8 mouse cellular contexts compared by ENCODE assay signal in genomic region chr13:55444286-55444936, GRCm38 (mm10). TPM values are rescaled to one million over a fixed set of nuclear protein-coding genes. Genes with fewer than 3 reads are reported as not detected.
A peak's percentile ranks its signal among the peaks of the same experiment; 100 is the strongest.
DNase-seq lines count a peak whose midpoint lies in the region; ATAC-seq lines count a peak whose summit lies in the region.

No protein-coding gene starts in this region.

- peak overlapping the region; percentile 84 for H3K4me3 ChIP-seq in embryonic facial prominence, embryonic 14.5 days (ENCODE audit: low read depth, low read length)
- H3K4me3 ChIP-seq in intestine, embryonic 16.5 days (ENCODE audit: low read length) = peak overlapping the region; percentile 79

- H3K4me2 ChIP-seq in embryonic facial prominence, embryonic 14.5 days (ENCODE audit: low read depth, low read length) = peak overlapping the region; percentile 71
- H3K4me2 ChIP-seq in intestine, embryonic 16.5 days (ENCODE audit: low read depth, low read length) = peak overlapping the region; percentile 62

- WGBS in embryonic facial prominence, embryonic 14.5 days = under 1% methylated on average over 27 of the region's 33 CpGs
- WGBS in intestine, embryonic 16.5 days = under 1% methylated on average over 33 of the region's 33 CpGs

- peak; percentile 78 for ATAC-seq in embryonic facial prominence, embryonic 14.5 days (ENCODE audit: low read depth)
- peak; percentile 75 for ATAC-seq in intestine, embryonic 16.5 days
- peak; percentile 12 for ATAC-seq in megakaryocyte-erythroid progenitor cell, adult 5-6 weeks (replicated peaks; ENCODE audit: low FRiP score, low TSS enrichment, poor library complexity, severe bottlenecking)

- H3K27ac ChIP-seq in embryonic facial prominence, embryonic 14.5 days (replicated peaks; ENCODE audit: low read depth, low read length) = peak overlapping the region; percentile 93
- H3K27ac ChIP-seq in intestine, embryonic 16.5 days (ENCODE audit: low read length) = peak overlapping the region; percentile 98

- no peaks in the 10 kb centered on the region for H3K36me3 ChIP-seq in embryonic facial prominence, embryonic 14.5 days (ENCODE audit: control insufficient read depth, insufficient read depth, low read length)
- no peaks in the 10 kb centered on the region for H3K36me3 ChIP-seq in intestine, embryonic 16.5 days (ENCODE audit: control insufficient read depth, insufficient read depth, low read length)

- intact Hi-C loops in left cerebral cortex, postnatal 14 days (cut with DNase I) = no loop called here

- H3K4me1 ChIP-seq in embryonic facial prominence, embryonic 14.5 days (ENCODE audit: control insufficient read depth, insufficient read depth, low read length) = peaks cover 9% of the 10 kb centered on the region
- H3K4me1 ChIP-seq in intestine, embryonic 16.5 days (ENCODE audit: control insufficient read depth, insufficient read depth, low read length) = peaks cover 15% of the 10 kb centered on the region

- no peaks in the 10 kb centered on the region for H3K9me3 ChIP-seq in embryonic facial prominence, embryonic 14.5 days (ENCODE audit: control insufficient read depth, low read length)
- H3K9me3 ChIP-seq in intestine, embryonic 16.5 days (ENCODE audit: control insufficient read depth, low read length) = no peaks in the 10 kb centered on the region

- DNase-seq in adrenal gland, postnatal 14 days = peak; percentile 90
- DNase-seq in adrenal gland, postnatal 4 days (ENCODE audit: low spot score in 2 of 2) = no peak
- DNase-seq in left cerebral cortex, postnatal 14 days (ENCODE audit: low spot score in 2 of 2) = peak; percentile 59 to 84
- no peak for DNase-seq in left cerebral cortex, adult 11 months (ENCODE audit: low spot score)
- peak; percentile 93 for DNase-seq in embryonic facial prominence, embryonic 14.5 days (ENCODE audit: low spot score)
- peak; percentile 91 for DNase-seq in thymus, postnatal 14 days

- no peaks in the 10 kb centered on the region for H3K27me3 ChIP-seq in embryonic facial prominence, embryonic 14.5 days (replicated peaks; ENCODE audit: control insufficient read depth, insufficient read depth, low read length)
- H3K27me3 ChIP-seq in intestine, embryonic 16.5 days (replicated peaks; ENCODE audit: control insufficient read depth, insufficient read depth, low read length) = no peaks in the 10 kb centered on the region

- H3K9ac ChIP-seq in embryonic facial prominence, embryonic 14.5 days (ENCODE audit: low read depth, low read length) = peak overlapping the region; percentile 66
- peak overlapping the region; percentile 69 for H3K9ac ChIP-seq in intestine, embryonic 16.5 days (ENCODE audit: low read depth, low read length)

RNA-seq across cellular contexts. Expression of gene Grk6, which starts 0.5 kb away (rescaled TPM):
- 35.3 and 55.4 TPM in 2 replicates for total RNA-seq in adrenal gland, postnatal 14 days (2021)
- total RNA-seq in adrenal gland, postnatal 4 days (2021) = 10 to 100 TPM; 54.3 to 56.7 TPM
- total RNA-seq in left cerebral cortex, postnatal 14 days (2021) = 10 to 100 TPM; 67.5 to 67.8 TPM
- polyA plus RNA-seq in embryonic facial prominence, embryonic 14.5 days (2014; fragmentation: Nextera tagmentation; extraction: Ambion mirVana) = 44.0 and 46.6 TPM in 2 replicates
- polyA plus RNA-seq in intestine, embryonic 16.5 days (2015; fragmentation: Nextera tagmentation; extraction: Ambion mirVana) = 13.6 and 16.2 TPM in 2 replicates
- total RNA-seq in megakaryocyte-erythroid progenitor cell, adult 5-6 weeks (2014; fragmentation: Nextera tagmentation) = 61.4 and 80.6 TPM in 2 replicates
- 67.7 and 82.4 TPM in 2 replicates for total RNA-seq in megakaryocyte-erythroid progenitor cell, adult 5-6 weeks (2017)

RNA-seq across cellular contexts. Expression of gene F12, which starts 17.8 kb away (rescaled TPM):
- 4.3 and 60.0 TPM in 2 replicates for total RNA-seq in adrenal gland, postnatal 14 days (2021)
- 10 to 100 TPM in 1 of 2 experiments, 1 to 10 TPM in 1; 1.3 to 36.6 TPM for total RNA-seq in adrenal gland, postnatal 4 days (2021)
- total RNA-seq in left cerebral cortex, postnatal 14 days (2021) = under 1 TPM in 1 of 2 experiments, not detected in 1; 0.30 TPM
- polyA plus RNA-seq in embryonic facial prominence, embryonic 14.5 days (2014; fragmentation: Nextera tagmentation; extraction: Ambion mirVana) = not detected in 2 replicates
- polyA plus RNA-seq in intestine, embryonic 16.5 days (2015; fragmentation: Nextera tagmentation; extraction: Ambion mirVana) = 1.1 and 4.0 TPM in 2 replicates
- total RNA-seq in megakaryocyte-erythroid progenitor cell, adult 5-6 weeks (2014; fragmentation: Nextera tagmentation) = not detected in 2 replicates
- not detected in 2 replicates for total RNA-seq in megakaryocyte-erythroid progenitor cell, adult 5-6 weeks (2017)

RNA-seq across cellular contexts. Expression of gene Prr7, which starts 19.7 kb away (rescaled TPM):
- total RNA-seq in adrenal gland, postnatal 14 days (2021) = 3.1 and 6.0 TPM in 2 replicates
- 1 to 10 TPM; 6.4 to 8.0 TPM for total RNA-seq in adrenal gland, postnatal 4 days (2021)
- total RNA-seq in left cerebral cortex, postnatal 14 days (2021) = 100 to 1,000 TPM in 1 of 2 experiments, 10 to 100 TPM in 1; 98.9 to 104 TPM
- 1.9 and 2.7 TPM in 2 replicates for polyA plus RNA-seq in embryonic facial prominence, embryonic 14.5 days (2014; fragmentation: Nextera tagmentation; extraction: Ambion mirVana)
- polyA plus RNA-seq in intestine, embryonic 16.5 days (2015; fragmentation: Nextera tagmentation; extraction: Ambion mirVana) = 0.10 and 0.18 TPM in 2 replicates
- not detected in 2 replicates for total RNA-seq in megakaryocyte-erythroid progenitor cell, adult 5-6 weeks (2014; fragmentation: Nextera tagmentation)
- not detected in 2 replicates for total RNA-seq in megakaryocyte-erythroid progenitor cell, adult 5-6 weeks (2017)

RNA-seq across cellular contexts. Expression of gene Pfn3, which starts 29.4 kb away (rescaled TPM):
- total RNA-seq in adrenal gland, postnatal 14 days (2021) = not detected in 2 replicates
- not detected for total RNA-seq in adrenal gland, postnatal 4 days (2021)
- total RNA-seq in left cerebral cortex, postnatal 14 days (2021) = under 1 TPM in 1 of 2 experiments, not detected in 1; 0.70 TPM
- polyA plus RNA-seq in embryonic facial prominence, embryonic 14.5 days (2014; fragmentation: Nextera tagmentation; extraction: Ambion mirVana) = 0.70 TPM in 1 of 2 replicates, not detected in the other
- not detected in 2 replicates for polyA plus RNA-seq in intestine, embryonic 16.5 days (2015; fragmentation: Nextera tagmentation; extraction: Ambion mirVana)
- total RNA-seq in megakaryocyte-erythroid progenitor cell, adult 5-6 weeks (2014; fragmentation: Nextera tagmentation) = not detected in 2 replicates
- total RNA-seq in megakaryocyte-erythroid progenitor cell, adult 5-6 weeks (2017) = not detected in 2 replicates

RNA-seq across cellular contexts. Expression of gene Dbn1, which starts 43.5 kb away (rescaled TPM):
- total RNA-seq in adrenal gland, postnatal 14 days (2021) = 24.0 and 24.9 TPM in 2 replicates
- 10 to 100 TPM; 56.4 to 75.6 TPM for total RNA-seq in adrenal gland, postnatal 4 days (2021)
- total RNA-seq in left cerebral cortex, postnatal 14 days (2021) = 100 to 1,000 TPM; 326 to 327 TPM
- polyA plus RNA-seq in embryonic facial prominence, embryonic 14.5 days (2014; fragmentation: Nextera tagmentation; extraction: Ambion mirVana) = 141 and 167 TPM in 2 replicates
- polyA plus RNA-seq in intestine, embryonic 16.5 days (2015; fragmentation: Nextera tagmentation; extraction: Ambion mirVana) = 88.4 and 91.2 TPM in 2 replicates
- 0.84 TPM in 1 of 2 replicates, not detected in the other for total RNA-seq in megakaryocyte-erythroid progenitor cell, adult 5-6 weeks (2014; fragmentation: Nextera tagmentation)
- total RNA-seq in megakaryocyte-erythroid progenitor cell, adult 5-6 weeks (2017) = 2.4 TPM in 1 of 2 replicates, not detected in the other

Comparison
In these comparisons a context has a peak if more than half of its experiments do, and no peak if none do; other contexts are left out.
1. DNase-seq: peak in adrenal gland, postnatal 14 days (single experiment), left cerebral cortex, postnatal 14 days (2 of 2), embryonic facial prominence, embryonic 14.5 days (single experiment) and thymus, postnatal 14 days (single experiment); none in adrenal gland, postnatal 4 days (0 of 2) and left cerebral cortex, adult 11 months (single experiment).
2. ATAC-seq: peak in every context shown above with its lines; median percentile 78 in embryonic facial prominence, embryonic 14.5 days; 75 in intestine, embryonic 16.5 days; 12 in megakaryocyte-erythroid progenitor cell, adult 5-6 weeks.
3. RNA of gene Prr7, which starts 19.7 kb away (total RNA-seq): 98.9 to 104 TPM in left cerebral cortex, postnatal 14 days; 6.4 to 8.0 TPM in adrenal gland, postnatal 4 days, 3.1 to 6.0 TPM in adrenal gland, postnatal 14 days and not detected in megakaryocyte-erythroid progenitor cell, adult 5-6 weeks; every median in the first group is over 10 times any median in the second.